Mouse (Mus musculus) kidney, adult 10 weeks (tissue): Measurements from ENCODE around the gene Necab3. TPM values are rescaled to one million over a fixed set of nuclear protein-coding genes. Genes with fewer than 3 reads are reported as not detected.

ENCODE experiments used
- polyA plus RNA-seq: library from polyadenylated mRNA; stranded (reverse); fragments of 350-450 nt; fragmentation: Illumina TruSeq; extraction: RNeasy Lipid Tissue Mini Kit (QIAGEN cat#74804); gene quantifications from one replicate; pipeline ENCODE4 v1.2.3, GENCODE M21; 2014; ENCODE audit warnings: low read depth, low replicate concordance

Gene Necab3
- not detected for polyA plus RNA-seq

GRCm38 (mm10) chr2:154558264-154559039 lies at the start of gene Necab3:
Necab3 (minus strand) TSS chr2:154558890.

GRCm38 (mm10) chr2:154603638-154604153 lies 45.0 kb upstream of the Necab3 start, which contains the start of gene Pxmp4:
Pxmp4 (minus strand) TSS chr2:154603708.

GRCm38 (mm10) chr2:154569836-154570286 lies 11.2 kb upstream of the Necab3 start, which contains the start of gene E2f1:
E2f1 (minus strand) TSS chr2:154569892.

GRCm38 (mm10) chr2:154551476-154551875 lies 7.2 kb downstream of the Necab3 start, which contains the start of gene Actl10:
Actl10 (plus strand) TSS chr2:154551776.

GRCm38 (mm10) chr2:154546711-154547110 lies 12.0 kb downstream of the Necab3 start, which contains the start of gene 1700003F12Rik:
1700003F12Rik (plus strand) TSS chr2:154547085.

Other genes starting within 250 kb of the Necab3 start
- 13.3 TPM for gene Cdk5rap1, start 185.9 kb downstream of the Necab3 start, polyA plus RNA-seq
- gene Snta1, start 150.8 kb downstream of the Necab3 start, polyA plus RNA-seq = 0.49 TPM
- 14.6 TPM for gene Cbfa2t2, start 122.4 kb downstream of the Necab3 start, polyA plus RNA-seq
- gene 1700003F12Rik, start 11.8 kb downstream of the Necab3 start, polyA plus RNA-seq = not detected
- gene Actl10, start 7.1 kb downstream of the Necab3 start, polyA plus RNA-seq = not detected
- not detected for gene E2f1, start 11.0 kb upstream of the Necab3 start, polyA plus RNA-seq
- 33.2 TPM for gene Pxmp4, start 44.8 kb upstream of the Necab3 start, polyA plus RNA-seq
- gene Zfp341, start 54.4 kb upstream of the Necab3 start, polyA plus RNA-seq = not detected
- not detected for gene 4930519P11Rik, start 54.5 kb upstream of the Necab3 start, polyA plus RNA-seq
- gene Chmp4b, start 92.8 kb upstream of the Necab3 start, polyA plus RNA-seq = 64.7 TPM
- not detected for gene Gm14214, start 211.1 kb upstream of the Necab3 start, polyA plus RNA-seq
- 151 TPM for gene Raly, start 232.2 kb upstream of the Necab3 start, polyA plus RNA-seq
- not detected for gene a, start 232.5 kb upstream of the Necab3 start, polyA plus RNA-seq